Mouse (Mus musculus) common myeloid progenitor, adult 5-6 weeks (primary cell): ENCODE results near the gene 4931428F04Rik. TPM values are rescaled to one million over a fixed set of nuclear protein-coding genes. Genes with fewer than 3 reads are reported as not detected.
"Not testable (repeated sequence)": the region's sequence is repeated elsewhere in the genome, so short reads cannot be mapped to it uniquely, and the experiment has no call there.

Experiments
- ATAC-seq: replicated peaks from 2 replicates; pipeline ENCODE4 v1.8.0; 2016; ENCODE audit warnings: low read depth, mild to moderate bottlenecking, moderate TSS enrichment, inconsistent platforms; ENCODE audit not compliant: poor library complexity, severe bottlenecking
- total RNA-seq: library from RNA; stranded (forward); fragments of 200-1000, 187-1606 nt; gene quantifications from 2 replicates; pipeline ENCODE4 v1.2.3, GENCODE M21; 2017

Gene 4931428F04Rik
- total RNA-seq, 1 experiment from 2014 or later = 2.9 TPM

GRCm38 (mm10) chr8:105308428-105308827 lies 18.8 kb upstream of the 4931428F04Rik start:
- ATAC-seq = no peak

DNA sequence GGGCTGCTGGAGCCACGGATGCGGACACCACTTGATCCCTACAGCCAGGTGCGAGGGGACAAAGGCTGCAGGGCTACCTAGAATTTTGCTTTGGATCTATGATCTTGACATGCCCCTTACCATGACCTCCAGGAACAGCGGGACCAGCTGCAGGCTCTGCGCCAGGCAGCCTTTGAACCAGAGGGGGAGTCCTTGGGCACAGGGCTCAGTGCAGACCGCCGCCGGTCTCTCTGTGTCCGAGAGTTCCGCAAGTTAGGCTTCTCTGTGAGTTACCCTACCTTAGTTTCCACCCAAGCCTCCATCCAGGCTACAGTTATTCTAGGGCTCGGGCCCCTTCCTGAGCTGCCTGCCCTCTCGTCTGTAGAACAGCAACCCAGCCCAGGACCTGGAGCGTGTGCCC lies 18.0 kb upstream of the 4931428F04Rik start:
- ATAC-seq = no peak

DNA sequence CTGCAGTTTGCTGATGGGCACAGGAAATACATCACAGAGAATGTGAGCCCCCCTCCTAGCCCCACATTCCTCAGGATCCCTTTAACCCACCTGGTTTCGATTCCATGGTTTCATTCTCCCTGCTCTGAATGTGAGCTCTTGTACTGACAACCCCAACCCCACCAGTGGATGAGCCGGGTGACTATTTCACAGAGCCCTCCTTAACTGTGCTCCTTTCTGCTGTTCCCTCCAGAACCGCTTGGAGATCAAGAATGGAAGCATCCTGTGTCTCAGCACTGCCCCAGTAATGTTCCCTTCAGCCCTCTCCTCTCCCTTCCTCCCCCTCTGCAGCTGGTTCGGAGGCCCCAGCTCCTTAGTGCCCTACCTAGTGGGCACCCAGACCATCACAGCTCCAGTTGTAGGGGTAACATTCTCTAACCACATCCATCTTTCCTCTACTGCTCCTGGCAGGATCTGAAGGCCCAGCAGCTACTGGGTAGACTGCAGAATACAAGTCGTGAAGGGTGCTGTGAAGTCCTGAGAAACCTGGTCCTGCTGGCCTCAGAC lies 16.6 kb upstream of the 4931428F04Rik start:
- ATAC-seq = no peak

- ATAC-seq = peak; percentile 45
Observed at GRCm38 (mm10) chr8:105305211-105306145, 15.8 kb upstream of the 4931428F04Rik start, which contains the start of gene Elmo3. Elmo3 (plus strand) TSS chr8:105305601.

DNA sequence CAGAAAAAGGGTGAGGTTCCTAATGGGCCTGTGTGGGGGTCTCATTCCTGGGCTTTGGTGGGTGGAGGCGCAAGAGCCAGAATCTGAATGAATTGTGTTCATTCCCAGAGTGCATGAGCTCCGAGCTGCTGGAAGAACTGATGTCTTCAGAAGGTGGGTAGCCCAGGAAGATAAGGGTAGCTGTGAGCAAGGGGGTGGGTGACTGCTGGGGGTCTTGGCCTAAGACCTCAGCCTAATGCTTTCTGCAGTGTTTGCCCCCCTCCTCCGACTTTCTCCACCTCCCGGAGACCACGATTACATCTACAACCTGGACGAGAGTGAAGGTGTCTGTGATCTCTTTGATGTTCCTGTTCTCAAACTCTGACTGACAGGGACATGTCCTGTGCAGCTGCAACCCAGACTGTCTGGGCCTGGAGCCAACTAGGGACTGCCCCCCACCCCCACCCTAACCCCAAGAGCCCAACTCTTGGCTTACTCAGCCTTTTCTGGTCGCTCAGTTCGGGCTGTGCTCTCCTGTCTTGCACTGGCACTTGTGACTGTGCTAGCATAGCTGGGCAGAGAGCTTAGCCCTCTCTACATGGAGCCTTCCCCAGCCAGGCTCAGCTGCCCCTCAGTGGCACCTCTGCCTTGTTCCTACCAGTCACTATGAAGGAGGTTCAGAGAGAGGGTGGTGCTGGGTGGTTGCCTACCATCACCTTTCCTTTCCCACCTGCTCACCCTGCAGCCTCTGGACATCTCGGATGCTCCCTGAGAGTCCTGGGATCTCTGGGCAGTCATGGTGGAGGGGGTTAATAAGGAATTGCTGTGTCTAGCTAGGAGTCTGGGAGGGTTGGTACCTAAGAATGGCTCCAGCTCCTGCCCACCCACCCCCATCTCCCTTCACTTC lies 14.9 kb upstream of the 4931428F04Rik start:
- peak; percentile 26 for ATAC-seq

- ATAC-seq = no peak
Observed at GRCm38 (mm10) chr8:105303874-105304273, 14.2 kb upstream of the 4931428F04Rik start.

- ATAC-seq = no peak
Observed at GRCm38 (mm10) chr8:105303396-105303795, 13.7 kb upstream of the 4931428F04Rik start.

DNA sequence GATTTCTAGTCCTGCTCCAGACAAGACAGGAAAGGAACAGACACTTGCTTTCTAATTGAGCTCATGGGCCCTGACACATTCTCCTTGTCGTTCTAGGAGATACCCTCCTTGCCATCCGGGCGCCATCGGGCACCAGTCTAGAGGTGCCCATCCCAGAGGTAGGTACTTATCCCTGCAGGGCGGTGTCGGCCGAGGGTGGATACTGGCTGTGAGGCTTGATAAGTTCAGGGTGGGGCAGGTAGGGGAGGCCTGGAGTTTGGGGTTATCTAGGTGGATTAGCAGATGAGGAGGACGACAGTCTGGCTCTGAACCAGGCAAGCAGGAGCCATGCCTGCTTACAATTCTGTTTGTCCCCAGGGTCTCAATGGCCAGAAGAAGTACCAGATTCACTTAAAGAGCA lies 10.3 kb upstream of the 4931428F04Rik start:
- ATAC-seq = no peak; the same call in 1 of the 2 replicates

GRCm38 (mm10) chr8:105298351-105299252 lies 8.9 kb upstream of the 4931428F04Rik start:
- ATAC-seq = no peak

DNA sequence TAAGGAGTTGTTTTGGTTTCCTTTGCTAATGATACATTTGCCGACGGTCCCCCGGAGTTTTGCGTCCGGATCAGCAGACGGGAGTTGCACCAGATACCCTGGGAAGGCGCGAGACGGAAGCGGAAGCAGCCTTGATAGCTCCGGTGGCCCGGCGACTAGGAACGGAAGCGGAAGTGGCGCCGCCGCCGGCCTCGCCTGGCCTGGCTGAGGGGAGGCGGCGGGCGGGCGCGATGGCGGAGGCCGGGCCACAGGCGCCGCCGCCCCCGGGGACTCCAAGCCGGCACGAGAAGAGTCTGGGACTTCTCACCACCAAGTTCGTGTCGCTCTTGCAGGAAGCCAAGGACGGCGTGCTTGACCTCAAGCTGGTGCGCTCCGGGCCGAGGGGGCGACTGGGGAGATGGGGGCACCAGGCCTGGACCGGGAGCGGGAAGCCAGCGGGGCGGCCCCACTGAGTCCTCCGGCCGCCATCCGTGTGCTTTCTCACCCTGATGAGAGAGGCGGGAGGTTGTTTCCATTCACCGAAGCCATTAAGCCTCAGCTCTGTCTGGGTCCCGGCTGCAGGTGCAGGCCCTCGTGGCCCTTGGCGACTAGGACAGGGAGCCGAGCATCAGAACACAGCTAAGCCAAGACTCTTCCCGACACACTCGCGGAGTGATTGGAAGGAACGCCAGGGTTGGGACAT lies 8.0 kb upstream of the 4931428F04Rik start, which contains the start of gene E2f4:
E2f4 (plus strand) TSS at position 153 of the 682 bp plus-strand sequence.
- ATAC-seq = peak; percentile 84

DNA sequence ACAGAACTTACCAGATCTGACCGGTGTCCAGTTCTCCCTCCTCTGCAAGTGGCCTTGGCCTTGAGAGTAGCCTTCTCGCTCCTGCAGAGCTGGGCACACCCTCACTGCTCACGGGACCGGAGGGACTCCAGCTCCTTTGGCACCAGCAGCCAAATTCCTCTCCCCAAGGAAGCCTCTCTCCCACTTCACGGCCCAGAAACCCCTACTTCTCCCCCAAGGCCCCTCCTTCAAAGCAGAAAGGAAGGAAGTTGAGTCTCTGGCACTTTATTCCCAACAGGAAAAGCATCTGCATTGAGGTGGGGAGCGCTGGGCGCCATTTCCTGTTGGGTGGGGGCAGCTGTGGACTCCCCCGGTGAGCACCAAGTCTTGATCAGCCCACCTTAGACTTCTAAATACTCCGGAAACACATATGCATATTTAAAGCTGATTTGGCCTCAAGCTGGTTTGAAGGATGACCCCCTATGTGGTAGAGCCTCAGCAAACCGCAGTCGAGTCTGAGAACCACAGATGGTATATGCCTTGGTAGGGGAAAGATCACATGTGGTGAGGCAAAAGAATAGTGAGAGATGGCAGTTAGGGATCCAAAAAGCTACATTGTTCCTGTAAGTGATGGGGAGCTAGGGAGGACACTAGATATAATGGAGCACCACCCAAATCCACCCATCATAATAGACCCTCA lies 6.4 kb upstream of the 4931428F04Rik start, which contains the start of gene Exoc3l:
Exoc3l (minus strand) TSS at position 207 of the 679 bp plus-strand sequence.
- peak; percentile 39 for ATAC-seq

DNA sequence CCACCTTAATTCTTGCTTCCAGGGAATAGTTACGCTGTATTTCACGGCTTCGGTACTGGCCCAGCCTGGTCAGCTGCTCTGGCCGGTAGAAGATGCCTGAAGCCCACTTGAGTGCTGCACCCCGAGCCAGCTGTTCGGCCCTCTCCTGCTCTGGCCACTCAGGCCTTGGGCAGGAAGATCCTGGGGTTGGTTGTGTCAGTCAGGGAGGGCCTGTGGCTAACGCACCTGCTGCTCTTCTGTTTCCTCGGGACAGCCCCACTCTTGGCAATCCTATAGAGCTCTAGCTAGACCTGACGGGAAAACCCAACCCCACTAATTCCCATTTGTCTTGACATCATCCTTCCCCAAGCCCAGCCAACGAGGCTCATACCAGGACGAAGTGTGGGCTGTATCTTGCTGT lies 5.6 kb upstream of the 4931428F04Rik start:
- ATAC-seq = no peak

DNA sequence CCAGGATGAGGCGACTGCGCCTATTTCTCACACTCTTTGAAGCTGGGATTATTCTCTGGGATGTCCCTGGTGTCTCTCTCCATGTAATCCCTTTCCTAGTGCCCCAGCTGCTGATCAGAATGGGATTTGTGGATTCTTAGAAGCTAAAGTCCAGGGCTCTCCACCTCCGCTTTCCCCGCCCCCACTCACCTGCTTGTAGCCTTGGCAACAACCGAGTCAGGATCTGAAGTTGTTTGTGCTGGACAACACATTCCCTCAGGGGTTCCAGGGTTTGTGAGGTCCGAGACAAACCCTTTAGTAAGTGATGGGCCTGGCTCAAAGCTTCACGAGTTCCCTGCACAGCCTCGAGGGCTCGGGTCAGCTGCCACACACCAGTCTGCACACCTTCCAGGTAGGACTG lies 5.1 kb upstream of the 4931428F04Rik start:
- ATAC-seq = no peak

DNA sequence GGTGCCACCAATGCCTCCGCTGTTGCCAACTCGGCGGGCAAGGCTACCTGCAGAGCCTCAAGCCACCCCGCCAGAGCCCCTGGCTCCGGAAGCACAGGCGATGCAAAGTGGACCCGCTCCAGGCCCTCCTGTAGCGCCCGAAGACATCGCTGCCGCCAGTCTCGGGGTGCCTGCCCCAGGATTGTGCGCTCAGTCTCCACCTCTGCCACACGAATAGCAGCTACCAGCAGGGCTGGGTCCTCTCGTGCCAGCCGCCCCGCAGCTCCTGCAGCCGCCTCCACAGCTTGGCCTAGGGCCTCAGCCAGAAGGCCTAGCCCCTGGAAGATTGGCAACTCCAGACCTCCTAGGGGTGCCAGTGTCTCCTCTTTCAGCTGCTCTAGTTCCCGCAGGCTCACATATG lies 3.7 kb upstream of the 4931428F04Rik start:
- ATAC-seq = no peak

- no peak for ATAC-seq
Observed at GRCm38 (mm10) chr8:105292471-105292870, 2.8 kb upstream of the 4931428F04Rik start.

- ATAC-seq = not testable (repeated sequence)
Observed at GRCm38 (mm10) chr8:105291802-105292201, 2.1 kb upstream of the 4931428F04Rik start.

- ATAC-seq = not testable (repeated sequence)
Observed at GRCm38 (mm10) chr8:105291364-105291763, 1.7 kb upstream of the 4931428F04Rik start.
